ENCODE assay signal across 1 mouse cellular context in the genomic region with DNA sequence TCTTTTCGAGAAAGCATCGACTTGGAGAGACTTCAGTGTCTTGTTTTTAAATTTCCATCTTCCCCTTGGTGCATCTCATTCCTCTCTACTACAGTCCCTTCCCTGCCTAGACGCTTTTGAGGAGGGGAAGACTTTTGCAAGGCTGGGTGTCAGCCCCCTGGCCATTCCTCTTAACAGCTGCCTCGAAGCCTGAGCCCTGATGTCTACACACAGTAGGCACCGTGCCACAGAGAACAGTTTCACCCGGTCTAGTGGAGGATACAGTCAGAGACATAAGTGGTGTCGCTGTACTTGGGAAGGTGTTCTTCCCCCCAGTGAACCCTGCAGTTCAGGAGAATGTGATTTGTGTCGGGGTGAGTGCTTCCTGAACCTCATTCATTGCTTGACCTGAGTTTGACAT.
TF ChIP-seq lines count a peak whose summit lies in the region.

No protein-coding gene starts in this region.

TF ChIP-seq in CH12.LX, 34 proteins besides CTCF, POLR2A, EP300 and RAD21:
- TF ChIP-seq TBP (conservative IDR thresholded peaks at IDR 0.05; ENCODE audit: low read depth, low read length) (no peak), JUN (IDR thresholded peaks at IDR 0.05; ENCODE audit: insufficient read depth, low read depth, low read length) (no peak), GABPA (IDR thresholded peaks at IDR 0.05; ENCODE audit: insufficient replicate concordance, low read depth, low read length) (no peak), BHLHE40 (IDR thresholded peaks at IDR 0.05; ENCODE audit: low read depth, low read length) (no peak), CHD1 (IDR thresholded peaks at IDR 0.05; ENCODE audit: low read depth, low read length) (0 out of 2 replicates have a peak, but pooled peaks have one; percentile 17), MYC (IDR thresholded peaks at IDR 0.05; ENCODE audit: low read depth, low read length) (no peak), MEF2A (IDR thresholded peaks at IDR 0.05; ENCODE audit: borderline replicate concordance, low read depth, low read length) (no peak)
